Mouse (Mus musculus): ENCODE results near the gene Nrtn. TPM values are rescaled to one million over a fixed set of nuclear protein-coding genes. Genes with fewer than 3 reads are reported as not detected.

Nrtn gene
- polyA plus RNA-seq, 1 experiment, result 0.78 TPM

GRCm38 (mm10) chr17:56753452-56753851 is 3.9 kb downstream of the Nrtn start:
- H3K4me2 ChIP-seq (ENCODE audit: low read depth), result no peak overlapping the region
- peaks cover 54% of the 10 kb centered on the region for H3K27me3 ChIP-seq (ENCODE audit: control insufficient read depth, insufficient read depth, insufficient read length)
- no peak overlapping the region for H3ac ChIP-seq (ENCODE audit: control insufficient read depth, insufficient read length)
- H3K36me3 ChIP-seq (ENCODE audit: control insufficient read depth, insufficient read depth), result no peaks in the 10 kb centered on the region
- no peak overlapping the region for H3K4me3 ChIP-seq
- no peaks in the 10 kb centered on the region for H3K79me2 ChIP-seq (ENCODE audit: control insufficient read depth, insufficient read depth)
- TF ChIP-seq E2F4 (IDR thresholded peaks at IDR 0.05; ENCODE audit: insufficient read depth), result no peak
- TF ChIP-seq SRF (IDR thresholded peaks at IDR 0.05; ENCODE audit: control insufficient read depth, insufficient read length, low read depth), result no peak
- TF ChIP-seq CEBPB (IDR thresholded peaks at IDR 0.05; ENCODE audit: insufficient read depth, poor library complexity, severe bottlenecking), result no peak
- no peak for TF ChIP-seq POLR2A (IDR thresholded peaks at IDR 0.05; ENCODE audit: insufficient read length, low read depth)
- TF ChIP-seq MAX (IDR thresholded peaks at IDR 0.05; ENCODE audit: low read depth), result no peak
- TF ChIP-seq POLR2AphosphoS2 (IDR thresholded peaks at IDR 0.05; ENCODE audit: insufficient read length, low read depth), result no peak
- no peak for TF ChIP-seq REST (IDR thresholded peaks at IDR 0.05; ENCODE audit: insufficient read depth, insufficient read length)
- TF ChIP-seq TCF12 (IDR thresholded peaks at IDR 0.05; ENCODE audit: insufficient read depth, poor library complexity, severe bottlenecking), result no peak
- TF ChIP-seq TCF3 (IDR thresholded peaks at IDR 0.05; ENCODE audit: insufficient read length, low read depth), result no peak

DNA sequence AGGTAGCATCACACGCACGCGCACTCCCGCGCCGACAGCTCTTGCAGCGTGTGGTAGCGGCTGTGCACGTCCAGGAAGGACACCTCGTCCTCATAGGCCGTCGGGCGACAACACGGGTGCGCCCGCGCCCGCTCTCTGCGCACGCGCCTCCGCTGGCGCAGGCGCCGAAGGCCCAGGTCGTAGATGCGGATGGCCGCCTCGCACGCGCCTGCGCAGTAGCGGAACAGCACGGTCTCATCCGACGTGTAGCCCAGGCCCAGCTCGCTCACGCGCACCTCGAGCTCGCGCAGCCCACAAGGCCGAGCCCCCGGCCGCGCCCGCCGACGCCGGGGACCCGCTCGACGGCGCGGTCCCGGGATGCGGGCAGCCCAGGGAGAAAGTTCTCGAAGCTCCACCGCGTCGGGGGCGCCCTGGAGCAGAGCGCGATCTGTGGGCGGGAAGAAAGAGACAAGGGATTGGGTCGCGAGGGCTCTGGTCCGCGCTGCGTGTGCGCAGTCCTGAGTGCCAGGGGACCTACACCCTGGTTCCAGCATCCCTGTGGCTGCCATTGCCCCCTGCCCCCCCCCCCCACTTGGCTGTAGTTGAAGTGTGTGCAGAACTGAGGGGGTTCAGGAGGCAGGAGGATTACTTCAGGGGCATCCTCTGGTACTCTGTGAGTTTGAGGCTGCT is 5.8 kb downstream of the Nrtn start:
- no peaks in the 10 kb centered on the region for H3K79me2 ChIP-seq (ENCODE audit: control insufficient read depth, insufficient read depth)
- peaks cover 43% of the 10 kb centered on the region for H3K27me3 ChIP-seq (ENCODE audit: control insufficient read depth, insufficient read depth, insufficient read length)
- no peaks in the 10 kb centered on the region for H3K36me3 ChIP-seq (ENCODE audit: control insufficient read depth, insufficient read depth)
- TF ChIP-seq MAX (IDR thresholded peaks at IDR 0.05; ENCODE audit: low read depth), result no peak
- TF ChIP-seq REST (IDR thresholded peaks at IDR 0.05; ENCODE audit: insufficient read depth, insufficient read length), result no peak
- no peak for TF ChIP-seq SRF (IDR thresholded peaks at IDR 0.05; ENCODE audit: control insufficient read depth, insufficient read length, low read depth)
- TF ChIP-seq USF1 (IDR thresholded peaks at IDR 0.05; ENCODE audit: low read depth), result no peak
- no peak for TF ChIP-seq MYOG (IDR thresholded peaks at IDR 0.05; ENCODE audit: control insufficient read depth in 1 of 3, insufficient read depth in 1 of 3, insufficient read length in 2 of 3, low read depth in 2 of 3)
- no peak for TF ChIP-seq CEBPB (IDR thresholded peaks at IDR 0.05; ENCODE audit: insufficient read depth, poor library complexity, severe bottlenecking)
- no peak for TF ChIP-seq POLR2AphosphoS2 (IDR thresholded peaks at IDR 0.05; ENCODE audit: insufficient read length, low read depth)
- TF ChIP-seq TCF12 (IDR thresholded peaks at IDR 0.05; ENCODE audit: insufficient read depth, poor library complexity, severe bottlenecking), result no peak
- no peak for TF ChIP-seq TCF3 (IDR thresholded peaks at IDR 0.05; ENCODE audit: insufficient read length, low read depth)
- TF ChIP-seq MYOD1 (IDR thresholded peaks at IDR 0.05; ENCODE audit: control insufficient read depth in 1 of 3, insufficient read length in 2 of 3, low read depth in 2 of 3), result no peak
- TF ChIP-seq E2F4 (IDR thresholded peaks at IDR 0.05; ENCODE audit: insufficient read depth), result no peak
- no peak for TF ChIP-seq POLR2A (IDR thresholded peaks at IDR 0.05; ENCODE audit: insufficient read length, low read depth)
- no peak overlapping the region for H3ac ChIP-seq (ENCODE audit: control insufficient read depth, insufficient read length)
- H3K4me3 ChIP-seq, result no peak overlapping the region
- H3K4me2 ChIP-seq (ENCODE audit: low read depth), result no peak overlapping the region

- no peak overlapping the region for H3ac ChIP-seq (ENCODE audit: control insufficient read depth, insufficient read length)
- TF ChIP-seq TCF3 (IDR thresholded peaks at IDR 0.05; ENCODE audit: insufficient read length, low read depth) (no peak), REST (IDR thresholded peaks at IDR 0.05; ENCODE audit: insufficient read depth, insufficient read length) (no peak), CEBPB (IDR thresholded peaks at IDR 0.05; ENCODE audit: insufficient read depth, poor library complexity, severe bottlenecking) (no peak), E2F4 (IDR thresholded peaks at IDR 0.05; ENCODE audit: insufficient read depth) (no peak), SRF (IDR thresholded peaks at IDR 0.05; ENCODE audit: control insufficient read depth, insufficient read length, low read depth) (no peak), MYOG (IDR thresholded peaks at IDR 0.05; ENCODE audit: control insufficient read depth in 1 of 3, insufficient read depth in 1 of 3, insufficient read length in 2 of 3, low read depth in 2 of 3) (no peak), MYOD1 (IDR thresholded peaks at IDR 0.05; ENCODE audit: control insufficient read depth in 1 of 3, insufficient read length in 2 of 3, low read depth in 2 of 3) (no peak), MAX (IDR thresholded peaks at IDR 0.05; ENCODE audit: low read depth) (no peak), TCF12 (IDR thresholded peaks at IDR 0.05; ENCODE audit: insufficient read depth, poor library complexity, severe bottlenecking) (no peak), POLR2AphosphoS2 (IDR thresholded peaks at IDR 0.05; ENCODE audit: insufficient read length, low read depth) (no peak), USF1 (IDR thresholded peaks at IDR 0.05; ENCODE audit: low read depth) (no peak), POLR2A (IDR thresholded peaks at IDR 0.05; ENCODE audit: insufficient read length, low read depth) (no peak)
- no peak overlapping the region for H3K4me3 ChIP-seq
- no peaks in the 10 kb centered on the region for H3K79me2 ChIP-seq (ENCODE audit: control insufficient read depth, insufficient read depth)
- H3K4me2 ChIP-seq (ENCODE audit: low read depth), result no peak overlapping the region
- no peaks in the 10 kb centered on the region for H3K36me3 ChIP-seq (ENCODE audit: control insufficient read depth, insufficient read depth)
- H3K27me3 ChIP-seq (ENCODE audit: control insufficient read depth, insufficient read depth, insufficient read length), result peaks cover 44% of the 10 kb centered on the region
These were observed 13.2 kb downstream of the Nrtn start for GRCm38 (mm10) chr17:56744173-56744572.

DNA sequence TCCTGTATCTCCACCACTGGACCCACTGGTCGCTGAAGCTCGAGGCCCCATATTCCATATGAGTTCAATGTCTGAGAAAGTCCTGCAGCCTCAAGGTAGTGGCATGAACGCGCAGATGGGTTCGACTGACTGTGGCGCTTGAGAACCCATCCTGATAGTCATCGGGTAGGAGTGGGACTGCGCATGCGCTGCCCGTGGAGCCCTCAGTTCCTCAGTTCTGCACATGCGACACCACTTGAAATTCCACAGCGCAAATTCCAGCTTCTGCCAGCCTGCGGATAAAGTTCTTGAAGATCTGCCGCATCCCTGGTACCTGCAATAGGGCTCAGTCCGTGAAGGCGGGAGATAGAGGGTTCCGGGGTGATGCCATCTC is 16.6 kb downstream of the Nrtn start:
- peaks cover 63% of the 10 kb centered on the region for H3K27me3 ChIP-seq (ENCODE audit: control insufficient read depth, insufficient read depth, insufficient read length)
- TF ChIP-seq TCF12 (IDR thresholded peaks at IDR 0.05; ENCODE audit: insufficient read depth, poor library complexity, severe bottlenecking) (no peak), MYOD1 (IDR thresholded peaks at IDR 0.05; ENCODE audit: control insufficient read depth in 1 of 3, insufficient read length in 2 of 3, low read depth in 2 of 3) (no peak), USF1 (IDR thresholded peaks at IDR 0.05; ENCODE audit: low read depth) (no peak), POLR2A (IDR thresholded peaks at IDR 0.05; ENCODE audit: insufficient read length, low read depth) (no peak), TCF3 (IDR thresholded peaks at IDR 0.05; ENCODE audit: insufficient read length, low read depth) (no peak), MAX (IDR thresholded peaks at IDR 0.05; ENCODE audit: low read depth) (no peak), E2F4 (IDR thresholded peaks at IDR 0.05; ENCODE audit: insufficient read depth) (no peak), POLR2AphosphoS2 (IDR thresholded peaks at IDR 0.05; ENCODE audit: insufficient read length, low read depth) (no peak), REST (IDR thresholded peaks at IDR 0.05; ENCODE audit: insufficient read depth, insufficient read length) (no peak), SRF (IDR thresholded peaks at IDR 0.05; ENCODE audit: control insufficient read depth, insufficient read length, low read depth) (no peak), MYOG (IDR thresholded peaks at IDR 0.05; ENCODE audit: control insufficient read depth in 1 of 3, insufficient read depth in 1 of 3, insufficient read length in 2 of 3, low read depth in 2 of 3) (no peak), CEBPB (IDR thresholded peaks at IDR 0.05; ENCODE audit: insufficient read depth, poor library complexity, severe bottlenecking) (no peak)

More for the DNA sequence above, 16.6 kb downstream of the Nrtn start:
- Histone ChIP-seq H3K79me2 (ENCODE audit: control insufficient read depth, insufficient read depth) (no peaks in the 10 kb centered on the region), H3K4me2 (ENCODE audit: low read depth) (no peak overlapping the region), H3K4me3 (no peak overlapping the region), H3K36me3 (ENCODE audit: control insufficient read depth, insufficient read depth) (no peaks in the 10 kb centered on the region), H3ac (ENCODE audit: control insufficient read depth, insufficient read length) (no peak overlapping the region)
